Mouse (Mus musculus): ENCODE measurements at regions not wholly inside any gene's neighbourhood (a gene's known extent, or its start where the extent isn't known, plus 50 kb on each side); places are given as distances from the start of the nearest gene placed in this dataset.
A peak's percentile ranks its signal among the peaks of the same experiment; 100 is the strongest.

DNA sequence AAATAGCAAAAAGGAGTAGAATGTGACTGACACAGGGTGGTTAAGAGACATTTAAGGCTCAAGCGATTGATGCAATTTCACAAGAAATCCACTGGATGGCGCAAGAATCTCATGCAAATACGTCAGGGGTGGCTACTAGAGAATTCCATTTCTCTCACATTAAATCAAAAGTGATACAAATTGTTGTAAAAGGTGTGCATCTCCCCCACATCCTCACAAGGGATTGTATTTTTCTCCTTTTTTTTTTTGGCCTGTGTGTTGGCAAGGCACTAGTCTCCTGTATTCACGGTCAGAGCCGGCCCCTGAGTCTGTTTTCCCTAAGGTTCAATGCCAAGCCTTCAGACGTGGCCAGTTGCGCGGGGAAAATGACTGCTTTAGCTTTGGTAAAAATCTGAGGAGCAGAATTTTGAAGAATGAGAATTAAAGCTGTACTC lies 253.0 kb downstream of the Lmx1a start:
- TF ChIP-seq USF1 (IDR thresholded peaks at IDR 0.05; ENCODE audit: low read depth, low read length) = no peak
- peak; percentile 36 for TF ChIP-seq RAD21 (IDR thresholded peaks at IDR 0.05; ENCODE audit: low read depth, low read length)
- peak in 2 of 3 experiments; percentile 26 to 33; a peak in 3 of 6 replicates for TF ChIP-seq CTCF (IDR thresholded peaks at IDR 0.05 in 2 of 3, conservative IDR thresholded peaks at IDR 0.05 in 1 of 3; ENCODE audit: control insufficient read depth in 1 of 3, insufficient read depth in 1 of 3, low read depth in 2 of 3, low read length in 3 of 3, poor library complexity in 1 of 3, severe bottlenecking in 1 of 3)
- no peak for TF ChIP-seq TBP (IDR thresholded peaks at IDR 0.05; ENCODE audit: low read depth, low read length)
- TF ChIP-seq ZC3H11A (IDR thresholded peaks at IDR 0.05; ENCODE audit: low read depth, low read length) = 0 out of 2 replicates have a peak, but pooled peaks have one; percentile 23
- TF ChIP-seq SMC3 (IDR thresholded peaks at IDR 0.05; ENCODE audit: low read depth, low read length) = peak; percentile 26; the same call in 1 of the 2 replicates
- Histone ChIP-seq H3K9me3 (replicated peaks; ENCODE audit: insufficient read depth, low read length) (no peaks in the 10 kb centered on the region), H3K27me3 (ENCODE audit: control insufficient read depth in 1 of 2, insufficient read depth in 2 of 2, low read length in 2 of 2) (no peaks in the 10 kb centered on the region), H3K9ac (ENCODE audit: control insufficient read depth, low read depth, low read length, poor library complexity, severe bottlenecking) (no peak overlapping the region), H3K36me3 (ENCODE audit: control insufficient read depth in 1 of 2, insufficient read depth in 2 of 2, low read length in 2 of 2) (no peaks in the 10 kb centered on the region), H3K4me1 (ENCODE audit: control insufficient read depth in 1 of 2, insufficient read depth in 2 of 2, low read length in 2 of 2) (no peaks in the 10 kb centered on the region), H3K27ac (ENCODE audit: control insufficient read depth, low read depth, low read length) (no peak overlapping the region), H3K4me3 (ENCODE audit: control insufficient read depth in 1 of 2, insufficient read depth in 1 of 2, low read depth in 2 of 2, low read length in 2 of 2) (no peak overlapping the region), H3K79me2 (ENCODE audit: control insufficient read depth, insufficient read depth, low read length, poor library complexity) (no peaks in the 10 kb centered on the region)
- peak; percentile 13 for DNase-seq (ENCODE audit: low read depth, low spot score)

DNA sequence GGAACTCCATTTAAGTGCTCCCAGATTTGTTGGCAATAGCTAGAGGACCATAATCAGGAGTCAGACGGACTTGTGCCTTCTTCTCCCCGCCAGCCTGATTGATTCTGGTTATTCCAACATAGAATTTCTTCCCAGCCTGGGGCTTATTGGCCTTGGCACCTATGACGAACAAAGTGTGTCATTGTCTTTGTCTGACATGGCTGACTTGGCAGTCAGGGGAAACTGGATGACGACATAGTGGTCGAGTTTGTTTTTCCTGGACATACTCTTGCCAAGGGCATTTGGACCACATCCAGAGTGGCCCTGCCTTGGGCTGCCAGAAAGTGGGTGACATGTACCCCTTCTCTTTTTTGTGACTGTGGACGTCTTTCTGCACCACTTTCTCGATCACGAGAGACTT lies 254.1 kb downstream of the Lmx1a start:
- H3K4me3 ChIP-seq (ENCODE audit: control insufficient read depth in 1 of 2, insufficient read depth in 1 of 2, low read depth in 2 of 2, low read length in 2 of 2) = no peak overlapping the region
- H3K27me3 ChIP-seq (ENCODE audit: control insufficient read depth in 1 of 2, insufficient read depth in 2 of 2, low read length in 2 of 2) = no peaks in the 10 kb centered on the region
- no peaks in the 10 kb centered on the region for H3K9me3 ChIP-seq (replicated peaks; ENCODE audit: insufficient read depth, low read length)
- no peak for TF ChIP-seq NELFE (IDR thresholded peaks at IDR 0.05; ENCODE audit: low read depth, low read length)
- no peak for TF ChIP-seq TCF12 (IDR thresholded peaks at IDR 0.05; ENCODE audit: low read depth, low read length)
- TF ChIP-seq CHD1 (IDR thresholded peaks at IDR 0.05; ENCODE audit: low read depth, low read length) = no peak
- no peak for TF ChIP-seq CHD2 (IDR thresholded peaks at IDR 0.05; ENCODE audit: low read length)
- no peak for TF ChIP-seq ZMIZ1 (IDR thresholded peaks at IDR 0.05; ENCODE audit: low read depth, low read length)
- TF ChIP-seq EP300 (IDR thresholded peaks at IDR 0.05; ENCODE audit: low read depth in 1 of 2, low read length in 2 of 2) = no peak
- no peak for TF ChIP-seq BHLHE40 (IDR thresholded peaks at IDR 0.05; ENCODE audit: borderline replicate concordance, low read depth, low read length)
- no peak for TF ChIP-seq POLR2AphosphoS5 (IDR thresholded peaks at IDR 0.05; ENCODE audit: borderline replicate concordance, low read depth, low read length)
- TF ChIP-seq ZKSCAN1 (IDR thresholded peaks at IDR 0.05; ENCODE audit: low read depth, low read length) = no peak
- TF ChIP-seq KAT2A (conservative IDR thresholded peaks at IDR 0.05; ENCODE audit: low read depth, low read length) = no peak
- no peak for TF ChIP-seq ETS1 (IDR thresholded peaks at IDR 0.05; ENCODE audit: low read depth, low read length)
- TF ChIP-seq HCFC1 (IDR thresholded peaks at IDR 0.05; ENCODE audit: low read depth, low read length) = no peak
- TF ChIP-seq POLR2A (IDR thresholded peaks at IDR 0.05; ENCODE audit: control insufficient read depth in 1 of 2, insufficient read depth in 1 of 2, low read depth in 1 of 2, low read length in 2 of 2, poor library complexity in 1 of 2) = no peak
- no peaks in the 10 kb centered on the region for H3K79me2 ChIP-seq (ENCODE audit: control insufficient read depth, insufficient read depth, low read length, poor library complexity)
- DNase-seq (ENCODE audit: low read depth, low spot score) = no peak
- H3K36me3 ChIP-seq (ENCODE audit: control insufficient read depth in 1 of 2, insufficient read depth in 2 of 2, low read length in 2 of 2) = no peaks in the 10 kb centered on the region
- H3K9ac ChIP-seq (ENCODE audit: control insufficient read depth, low read depth, low read length, poor library complexity, severe bottlenecking) = no peak overlapping the region
- no peaks in the 10 kb centered on the region for H3K4me1 ChIP-seq (ENCODE audit: control insufficient read depth in 1 of 2, insufficient read depth in 2 of 2, low read length in 2 of 2)
- H3K27ac ChIP-seq (ENCODE audit: control insufficient read depth, low read depth, low read length) = no peak overlapping the region
